Mouse (Mus musculus) spleen, postnatal 0 days (tissue): Measurements from ENCODE around the gene Ubl5. TPM values are rescaled to one million over a fixed set of nuclear protein-coding genes. Genes with fewer than 3 reads are reported as not detected.

Experiments used
- polyA plus RNA-seq: library from polyadenylated mRNA; unstranded; fragments of >200 nt; fragmentation: Nextera tagmentation; extraction: Ambion mirVana; gene quantifications from 2 replicates; pipeline ENCODE4 v1.2.1, GENCODE M21; 2015

Ubl5 gene
- 383 and 405 TPM in 2 replicates for polyA plus RNA-seq

GRCm38 (mm10) chr9:20642101-20642895 is at the start of gene Ubl5:
Gene Ubl5, plus strand, starts transcription at chr9:20642878.

DNA sequence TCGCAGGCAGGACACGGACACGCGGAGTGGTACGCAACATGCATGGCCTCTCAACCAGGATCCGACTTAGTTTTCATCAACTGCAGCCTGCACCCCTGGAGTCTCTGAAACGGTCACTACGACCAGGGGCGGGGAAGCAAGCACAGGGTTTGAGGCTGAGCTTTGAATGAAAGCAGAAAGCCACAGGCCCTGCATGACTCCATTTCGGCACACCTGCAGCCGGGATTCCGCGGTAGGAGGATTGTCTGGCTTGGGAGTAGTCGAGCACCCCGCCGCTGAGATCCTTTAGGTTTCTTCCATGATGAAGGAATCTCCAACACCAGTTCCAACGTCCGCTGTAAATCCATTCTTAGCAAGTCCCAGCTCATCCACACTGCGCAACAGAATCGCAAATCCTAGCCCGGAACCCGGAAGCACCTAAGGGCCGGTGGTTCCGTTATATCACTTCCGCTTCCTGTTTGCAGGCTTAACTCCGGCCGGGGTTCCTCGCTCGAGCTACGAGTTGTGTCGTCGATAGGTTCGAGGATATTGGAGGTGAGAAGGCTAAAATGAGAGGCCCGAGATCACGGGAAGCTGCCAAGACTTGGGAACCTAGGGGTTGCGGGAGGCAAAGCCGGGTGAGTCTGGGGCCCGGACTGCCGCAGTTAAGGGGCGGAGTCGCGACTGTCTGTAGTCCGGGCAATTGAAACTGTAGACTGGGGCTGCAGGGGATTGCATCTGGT is 1.8 kb downstream of the Ubl5 start, which contains the start of gene Fbxl12:
TSS of gene Fbxl12 (minus strand) at position 408 of the 722 bp plus-strand sequence.

DNA sequence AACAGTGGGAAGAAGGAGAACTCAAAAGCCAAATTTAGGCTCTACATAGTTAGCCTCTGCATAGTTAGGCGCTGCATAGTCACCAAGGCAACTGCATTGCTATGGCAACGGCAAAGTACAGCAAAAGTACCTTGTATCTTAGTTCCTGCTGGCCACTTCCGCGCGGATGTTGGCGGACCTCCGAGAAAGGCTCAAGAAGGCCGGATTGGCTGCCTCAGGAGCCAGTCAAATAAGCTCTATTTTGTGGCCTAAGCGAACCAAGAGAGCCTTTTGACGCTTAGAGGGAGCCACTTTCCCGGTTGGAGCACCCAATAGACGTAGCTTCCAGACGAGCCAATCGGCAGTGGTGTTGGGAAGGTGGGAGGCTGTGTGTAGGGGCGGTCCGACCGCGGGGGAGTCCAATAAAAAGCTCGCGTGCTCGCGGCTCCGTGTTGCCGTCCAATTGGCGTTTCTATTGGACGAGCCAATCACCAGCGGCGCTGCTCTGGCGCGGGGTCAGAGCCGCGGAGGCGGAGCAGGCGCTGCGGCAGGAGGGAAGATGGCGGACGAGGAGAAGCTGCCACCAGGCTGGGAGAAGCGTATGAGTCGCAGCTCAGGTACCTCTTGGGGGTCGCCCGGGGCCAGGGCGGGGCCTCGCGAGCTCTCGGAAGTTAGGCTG is 9.1 kb downstream of the Ubl5 start, which contains the start of gene Pin1:
TSS of gene Pin1 (plus strand) at position 494 of the 658 bp plus-strand sequence.

Other genes starting within 250 kb of the Ubl5 start
- gene Zfp26, start 182.7 kb upstream of the Ubl5 start, polyA plus RNA-seq: 5.4 and 6.0 TPM in 2 replicates
- gene Zfp426, start 150.1 kb upstream of the Ubl5 start, polyA plus RNA-seq: 8.0 and 9.2 TPM in 2 replicates
- 21.5 and 27.0 TPM in 2 replicates for gene Zfp266, start 121.5 kb upstream of the Ubl5 start, polyA plus RNA-seq
- 3.9 and 6.3 TPM in 2 replicates for gene Zfp846, start 61.6 kb upstream of the Ubl5 start, polyA plus RNA-seq
- gene Fbxl12, start 1.9 kb downstream of the Ubl5 start, polyA plus RNA-seq: 8.8 and 10.0 TPM in 2 replicates
- 27.8 and 29.7 TPM in 2 replicates for gene Pin1, start 9.2 kb downstream of the Ubl5 start, polyA plus RNA-seq
- 0.12 and 0.34 TPM in 2 replicates for gene Olfm2, start 103.5 kb downstream of the Ubl5 start, polyA plus RNA-seq
- gene Col5a3, start 172.2 kb downstream of the Ubl5 start, polyA plus RNA-seq: 1.2 and 1.6 TPM in 2 replicates
- gene Rdh8, start 175.6 kb downstream of the Ubl5 start, polyA plus RNA-seq: not detected in 2 replicates
- gene A230050P20Rik, start 225.8 kb downstream of the Ubl5 start, polyA plus RNA-seq: 11.0 and 14.0 TPM in 2 replicates
- gene Angptl6, start 236.8 kb downstream of the Ubl5 start, polyA plus RNA-seq: 1.3 and 1.5 TPM in 2 replicates
- 65.4 and 72.3 TPM in 2 replicates for gene Ppan, start 245.3 kb downstream of the Ubl5 start, polyA plus RNA-seq